Mouse (Mus musculus): Measurements from ENCODE around the gene Duoxa2. TPM values are rescaled to one million over a fixed set of nuclear protein-coding genes. Genes with fewer than 3 reads are reported as not detected.
"Not testable (repeated sequence)": the region's sequence is repeated elsewhere in the genome, so short reads cannot be mapped to it uniquely, and the experiment has no call there.

Gene Duoxa2
- total and polyA plus RNA-seq, 2 experiments from 2014 or later, result 0.46 TPM; not detected in 1

DNA sequence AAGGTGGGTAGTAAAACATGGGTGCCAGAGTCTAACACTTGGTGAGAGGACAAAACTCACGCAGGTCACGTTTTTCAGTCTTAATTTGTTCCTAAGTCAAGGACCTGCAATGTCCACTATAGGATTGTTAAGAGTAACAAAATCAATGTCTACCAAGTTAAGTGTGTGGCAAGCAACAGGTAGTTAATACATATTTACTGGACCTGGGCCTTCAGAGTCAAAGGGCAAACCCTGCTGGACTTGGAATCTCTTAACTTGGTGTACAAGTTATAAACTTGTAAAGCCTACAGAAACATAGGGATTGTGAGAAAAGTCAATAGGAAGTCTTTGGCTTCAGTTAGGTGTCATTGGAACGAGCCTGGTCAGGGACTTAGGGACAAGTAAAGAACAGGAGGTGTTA, 25.9 kb downstream of the Duoxa2 start:
- ATAC-seq, result no peak
- 83% methylated on average over 3 of the region's 3 CpGs for WGBS

DNA sequence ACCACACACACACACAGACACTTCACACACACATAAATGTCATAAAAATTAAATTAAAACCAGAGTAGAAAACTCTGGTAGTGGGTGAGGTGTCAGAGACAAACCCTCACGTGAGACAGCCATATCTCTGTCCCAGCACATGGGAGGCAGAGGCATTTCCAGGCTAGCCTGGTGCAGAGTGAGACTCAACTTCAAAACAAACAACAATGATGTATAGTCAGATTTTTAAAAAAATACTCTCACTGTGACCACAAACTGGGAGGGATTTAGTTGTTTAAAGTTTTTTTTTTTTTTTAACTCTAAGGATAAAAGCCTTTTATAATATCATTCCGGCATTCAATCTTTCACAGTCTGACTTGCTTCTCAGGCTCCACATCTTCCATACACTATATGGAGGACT, 26.7 kb downstream of the Duoxa2 start:
- no peaks in the 10 kb centered on the region for H3K27me3 ChIP-seq (ENCODE audit: insufficient read depth, low read length)
- DNase-seq (no peak), ATAC-seq (no peak)
- H3K4me3 ChIP-seq (ENCODE audit: low read depth, low read length), result no peak overlapping the region
- no peaks in the 10 kb centered on the region for H3K9me3 ChIP-seq (ENCODE audit: low read length)
- no peak overlapping the region for H3K27ac ChIP-seq (ENCODE audit: low read depth, low read length)
- H3K4me2 ChIP-seq (ENCODE audit: low read depth), result no peak overlapping the region
- H3K9ac ChIP-seq, result no peak overlapping the region
- H3K4me1 ChIP-seq (ENCODE audit: insufficient read depth), result no peaks in the 10 kb centered on the region
- H3K36me3 ChIP-seq (ENCODE audit: insufficient read depth), result no peaks in the 10 kb centered on the region
- WGBS, result 71% methylated on average over 2 of the region's 2 CpGs
- TF ChIP-seq CTCF (IDR thresholded peaks at IDR 0.05; ENCODE audit: low read depth), result no peak

More for the DNA sequence above, 25.9 kb downstream of the Duoxa2 start:
- no peak for DNase-seq
- H3K4me1 ChIP-seq (ENCODE audit: insufficient read depth), result no peaks in the 10 kb centered on the region
- no peak for TF ChIP-seq CTCF (IDR thresholded peaks at IDR 0.05; ENCODE audit: low read depth)
- H3K4me3 ChIP-seq (ENCODE audit: low read depth, low read length), result no peak overlapping the region
- H3K9me3 ChIP-seq (ENCODE audit: low read length), result no peaks in the 10 kb centered on the region
- H3K9ac ChIP-seq, result no peak overlapping the region
- no peaks in the 10 kb centered on the region for H3K36me3 ChIP-seq (ENCODE audit: insufficient read depth)
- no peaks in the 10 kb centered on the region for H3K27me3 ChIP-seq (ENCODE audit: insufficient read depth, low read length)
- no peak overlapping the region for H3K4me2 ChIP-seq (ENCODE audit: low read depth)
- no peak overlapping the region for H3K27ac ChIP-seq (ENCODE audit: low read depth, low read length)

DNA sequence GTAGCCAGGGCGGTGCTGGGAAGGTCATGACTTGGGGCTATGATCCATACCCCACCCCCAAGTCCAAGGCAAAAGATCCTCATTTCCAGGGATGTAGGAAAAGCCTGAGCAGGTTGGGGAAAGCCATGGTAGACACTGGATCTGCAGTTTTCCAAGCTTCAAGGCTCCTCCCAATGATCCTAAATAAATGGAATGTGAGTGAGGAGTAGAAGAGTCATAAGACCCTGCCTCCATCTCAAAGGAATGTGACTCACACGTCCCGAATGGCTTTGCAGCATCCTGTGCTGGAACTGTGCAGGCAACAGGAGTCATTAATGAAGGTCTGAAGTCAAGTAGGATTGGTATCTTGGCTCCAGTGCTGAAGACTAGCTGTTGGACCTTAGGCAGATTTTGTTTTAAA, 29.3 kb downstream of the Duoxa2 start:
- H3K27ac ChIP-seq (ENCODE audit: low read depth, low read length), result no peak overlapping the region
- H3K9ac ChIP-seq, result no peak overlapping the region
- no peak overlapping the region for H3K4me3 ChIP-seq (ENCODE audit: low read depth, low read length)
- no peaks in the 10 kb centered on the region for H3K9me3 ChIP-seq (ENCODE audit: low read length)
- 78% methylated on average over 3 of the region's 3 CpGs for WGBS
- no peaks in the 10 kb centered on the region for H3K27me3 ChIP-seq (ENCODE audit: insufficient read depth, low read length)
- no peak overlapping the region for H3K4me2 ChIP-seq (ENCODE audit: low read depth)
- TF ChIP-seq CTCF (IDR thresholded peaks at IDR 0.05; ENCODE audit: low read depth), result no peak
- DNase-seq (no peak), ATAC-seq (no peak)
- no peaks in the 10 kb centered on the region for H3K4me1 ChIP-seq (ENCODE audit: insufficient read depth)
- no peaks in the 10 kb centered on the region for H3K36me3 ChIP-seq (ENCODE audit: insufficient read depth)

DNA sequence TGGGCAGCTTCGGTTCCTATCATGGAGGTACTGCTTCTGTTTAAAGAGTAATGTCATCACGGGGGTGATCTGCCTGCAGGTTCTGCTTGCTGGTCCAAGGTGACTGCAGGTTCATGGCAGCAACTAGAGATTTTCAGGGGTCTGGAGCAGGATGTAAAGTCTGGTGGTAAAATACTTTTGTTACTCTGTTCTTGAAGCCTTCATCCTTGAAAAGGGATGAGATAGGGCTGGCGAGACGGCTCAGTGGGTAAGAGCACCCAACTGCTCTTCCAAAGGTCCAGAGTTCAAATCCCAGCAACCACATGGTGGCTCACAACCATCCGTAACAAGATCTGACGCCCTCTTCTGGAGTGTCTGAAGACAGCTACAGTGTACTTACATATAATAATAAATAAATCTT, 31.6 kb downstream of the Duoxa2 start:
- H3K9ac ChIP-seq; H3K9me3 ChIP-seq (ENCODE audit: low read length); H3K27ac ChIP-seq (ENCODE audit: low read depth, low read length); ATAC-seq; H3K4me2 ChIP-seq (ENCODE audit: low read depth); H3K27me3 ChIP-seq (ENCODE audit: insufficient read depth, low read length); DNase-seq; H3K4me1 ChIP-seq (ENCODE audit: insufficient read depth); H3K4me3 ChIP-seq (ENCODE audit: low read depth, low read length); H3K36me3 ChIP-seq (ENCODE audit: insufficient read depth): not testable (repeated sequence)
- WGBS, result 92% methylated on average over 5 of the region's 6 CpGs

DNA sequence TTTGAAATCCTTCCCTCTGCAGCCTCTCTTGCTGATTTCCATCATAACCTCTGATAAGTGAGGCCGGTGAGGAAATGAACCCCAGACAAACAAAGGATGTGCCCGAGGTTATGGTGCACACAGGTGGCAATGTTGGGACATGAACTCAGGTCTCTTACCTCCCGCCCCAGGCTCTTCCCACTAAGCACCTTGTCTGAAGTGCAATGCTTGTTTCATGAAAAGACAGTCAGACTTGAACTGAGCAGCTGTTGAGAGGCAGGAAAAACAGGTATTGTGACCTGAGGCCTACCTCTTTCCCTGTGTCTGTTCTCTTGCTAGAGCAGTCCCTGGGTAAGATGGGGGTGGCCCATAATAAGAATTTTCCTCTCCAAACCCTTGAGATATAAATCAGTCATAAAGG, 33.5 kb downstream of the Duoxa2 start:
- Histone ChIP-seq H3K4me2 (ENCODE audit: low read depth) (no peak overlapping the region), H3K9ac (no peak overlapping the region), H3K4me3 (ENCODE audit: low read depth, low read length) (no peak overlapping the region), H3K9me3 (ENCODE audit: low read length) (no peaks in the 10 kb centered on the region), H3K36me3 (ENCODE audit: insufficient read depth) (no peaks in the 10 kb centered on the region), H3K4me1 (ENCODE audit: insufficient read depth) (no peaks in the 10 kb centered on the region), H3K27me3 (ENCODE audit: insufficient read depth, low read length) (no peaks in the 10 kb centered on the region), H3K27ac (ENCODE audit: low read depth, low read length) (no peak overlapping the region)
- no peak for ATAC-seq
- no peak for TF ChIP-seq CTCF (IDR thresholded peaks at IDR 0.05; ENCODE audit: low read depth)
- 90% methylated on average over 3 of the region's 3 CpGs for WGBS
- no peak for DNase-seq

DNA sequence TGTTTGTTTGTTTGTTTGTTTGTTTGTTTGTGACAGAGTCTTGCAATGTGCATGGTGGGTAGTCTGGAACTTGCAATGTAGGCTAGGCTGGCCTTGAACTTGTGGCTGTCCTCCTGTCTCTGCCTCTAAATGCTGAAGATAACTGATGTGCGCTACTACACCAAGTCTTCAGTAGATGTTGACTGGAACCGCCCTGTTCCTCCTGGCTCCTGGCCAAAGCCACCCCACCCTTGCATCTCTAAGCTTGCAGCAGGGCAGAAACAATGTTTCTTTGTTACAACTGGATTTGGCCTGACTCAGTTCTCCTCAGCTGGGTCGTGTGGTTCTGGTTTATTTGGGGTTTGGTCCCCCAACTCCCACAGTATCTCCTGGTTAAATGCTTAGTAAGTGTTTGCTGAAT, 35.5 kb downstream of the Duoxa2 start:
- TF ChIP-seq CTCF (IDR thresholded peaks at IDR 0.05; ENCODE audit: low read depth), result no peak
- Histone ChIP-seq H3K27me3 (ENCODE audit: insufficient read depth, low read length) (no peaks in the 10 kb centered on the region), H3K4me2 (ENCODE audit: low read depth) (no peak overlapping the region), H3K9ac (no peak overlapping the region), H3K27ac (ENCODE audit: low read depth, low read length) (no peak overlapping the region), H3K9me3 (ENCODE audit: low read length) (no peaks in the 10 kb centered on the region), H3K4me3 (ENCODE audit: low read depth, low read length) (no peak overlapping the region), H3K4me1 (ENCODE audit: insufficient read depth) (no peaks in the 10 kb centered on the region), H3K36me3 (ENCODE audit: insufficient read depth) (no peaks in the 10 kb centered on the region)
- ATAC-seq (no peak), DNase-seq (no peak)
- 58% methylated on average over 3 of the region's 3 CpGs for WGBS

DNA sequence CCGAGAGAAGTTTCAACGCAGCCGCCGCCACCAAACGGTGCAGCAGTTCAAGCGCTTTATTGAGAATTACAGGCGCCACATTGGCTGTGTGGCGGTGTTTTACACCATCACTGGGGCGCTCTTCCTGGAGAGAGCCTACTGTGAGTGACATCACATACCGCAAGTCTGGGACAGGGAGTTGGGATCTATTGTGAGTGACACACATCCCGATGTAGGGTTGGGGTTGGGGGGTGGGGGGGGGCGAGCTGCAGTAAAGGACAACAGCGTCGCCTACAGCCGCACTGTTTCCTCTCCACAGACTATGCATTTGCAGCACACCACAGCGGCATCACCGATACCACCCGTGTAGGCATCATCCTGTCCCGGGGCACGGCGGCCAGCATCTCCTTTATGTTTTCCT, 38.6 kb downstream of the Duoxa2 start:
- ATAC-seq, result peak; percentile 63
- Histone ChIP-seq H3K4me2 (ENCODE audit: low read depth) (peak overlapping the region; percentile 28), H3K27me3 (ENCODE audit: insufficient read depth, low read length) (no peaks in the 10 kb centered on the region), H3K9me3 (ENCODE audit: low read length) (no peaks in the 10 kb centered on the region), H3K4me3 (ENCODE audit: low read depth, low read length) (peak overlapping the region; percentile 7; the same call in 1 of the 2 replicates), H3K9ac (no peak overlapping the region), H3K36me3 (ENCODE audit: insufficient read depth) (no peaks in the 10 kb centered on the region), H3K4me1 (ENCODE audit: insufficient read depth) (no peaks in the 10 kb centered on the region), H3K27ac (ENCODE audit: low read depth, low read length) (no peak overlapping the region)
- TF ChIP-seq CTCF (IDR thresholded peaks at IDR 0.05; ENCODE audit: low read depth), result no peak; the same call in 1 of the 2 replicates
- peak; percentile 9 for DNase-seq
- WGBS, result 64% methylated on average over 21 of the region's 21 CpGs

All from forebrain, postnatal 0 days (tissue).